Mouse (Mus musculus) layer of hippocampus, adult 8-10 months (tissue): Measurements from ENCODE around the gene Hgd. TPM values are rescaled to one million over a fixed set of nuclear protein-coding genes. Genes with fewer than 3 reads are reported as not detected.
"Not testable (repeated sequence)": the region's sequence is repeated elsewhere in the genome, so short reads cannot be mapped to it uniquely, and the experiment has no call there.

Experiments used
- DNase-seq, 2 experiments: peaks; one replicate each; pipeline ENCODE4 v3.0.0; 2022; ENCODE audit warnings: low spot score in 2 of 2
- total RNA-seq, 4 experiments: library from RNA; stranded (reverse); gene quantifications; 2 replicates each; pipeline ENCODE4 v1.2.4; 2022

Hgd gene
- total RNA-seq, 4 experiments from 2014 or later, result 0.47 TPM; not detected in 3

DNA sequence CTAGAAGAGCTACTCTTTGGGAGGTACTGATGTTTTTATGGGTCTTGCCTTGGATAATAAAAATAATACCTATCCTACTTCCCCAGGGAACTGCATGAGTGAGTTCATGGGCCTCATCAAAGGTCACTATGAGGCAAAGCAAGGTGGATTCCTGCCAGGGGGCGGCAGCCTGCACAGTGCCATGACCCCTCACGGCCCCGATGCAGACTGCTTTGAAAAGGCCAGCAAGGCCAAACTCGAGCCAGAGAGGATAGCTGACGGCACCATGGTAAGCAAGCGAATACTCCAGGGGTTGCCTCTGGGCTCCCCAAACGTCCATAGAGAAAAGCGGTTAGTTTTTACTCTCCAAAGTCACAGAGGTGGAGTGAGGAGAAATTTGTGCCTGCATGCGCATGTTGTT, 48.4 kb downstream of the Hgd start:
- no peak for DNase-seq

- no peak for DNase-seq
Measured at GRCm38 (mm10) chr16:37629011-37629410, 49.1 kb downstream of the Hgd start.

DNA sequence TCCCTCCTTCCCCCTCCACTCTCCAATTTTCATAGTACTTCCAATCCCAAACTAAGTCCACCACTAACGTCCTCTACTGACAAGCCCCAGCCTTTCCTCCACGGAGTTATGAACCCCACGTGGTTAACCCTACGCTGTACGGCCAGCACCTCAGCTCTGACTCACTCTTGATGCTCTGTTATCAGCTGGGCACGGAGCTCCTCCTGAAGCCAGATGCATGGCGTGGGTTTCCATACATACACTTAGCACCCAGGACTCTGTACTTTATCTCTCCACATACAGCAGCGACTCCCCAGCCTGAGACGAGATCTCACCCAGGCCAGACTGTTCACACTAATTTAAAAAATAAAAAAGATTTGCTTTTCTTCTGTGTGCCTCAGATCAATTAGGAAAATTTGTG, 54.6 kb downstream of the Hgd start:
- no peak for DNase-seq

DNA sequence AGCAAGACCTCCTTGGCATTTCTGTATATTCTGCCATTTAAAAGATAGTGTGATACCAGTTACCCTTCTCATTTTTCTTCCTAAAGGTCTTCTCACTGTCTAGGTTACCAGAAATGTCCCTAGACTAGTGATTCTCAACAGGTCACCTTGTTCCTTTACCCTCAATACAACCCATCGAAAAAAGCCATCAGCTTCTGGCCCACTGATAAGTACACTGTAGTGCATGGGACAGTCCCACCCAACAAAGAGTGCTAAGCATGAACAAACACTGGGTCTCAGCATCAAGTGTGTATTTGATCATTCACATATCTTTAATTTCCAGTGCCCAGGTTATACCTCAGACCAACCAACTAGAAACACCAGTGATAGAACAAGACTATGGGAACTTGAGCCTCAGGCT, 55.1 kb downstream of the Hgd start:
- DNase-seq, result no peak

DNA sequence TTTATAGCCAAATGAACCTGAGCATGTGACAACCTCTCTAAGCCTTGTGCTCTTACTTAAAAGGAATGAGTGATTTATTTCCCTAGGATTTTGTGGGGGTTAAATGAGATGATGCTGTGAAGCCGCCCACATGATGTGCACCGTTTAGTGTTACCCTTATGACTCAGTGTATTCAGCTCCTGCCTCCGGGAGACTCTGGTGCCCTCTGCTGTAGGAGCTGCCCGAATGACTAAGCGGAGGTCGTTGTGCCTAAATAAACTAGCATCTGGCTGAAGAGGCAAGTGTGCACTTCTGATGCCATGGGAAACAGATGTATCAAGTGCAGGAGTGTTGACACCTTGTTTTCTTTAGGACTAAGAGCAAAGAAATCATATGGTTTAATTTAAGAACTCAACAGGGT, 56.2 kb downstream of the Hgd start:
- DNase-seq, result no peak

DNA sequence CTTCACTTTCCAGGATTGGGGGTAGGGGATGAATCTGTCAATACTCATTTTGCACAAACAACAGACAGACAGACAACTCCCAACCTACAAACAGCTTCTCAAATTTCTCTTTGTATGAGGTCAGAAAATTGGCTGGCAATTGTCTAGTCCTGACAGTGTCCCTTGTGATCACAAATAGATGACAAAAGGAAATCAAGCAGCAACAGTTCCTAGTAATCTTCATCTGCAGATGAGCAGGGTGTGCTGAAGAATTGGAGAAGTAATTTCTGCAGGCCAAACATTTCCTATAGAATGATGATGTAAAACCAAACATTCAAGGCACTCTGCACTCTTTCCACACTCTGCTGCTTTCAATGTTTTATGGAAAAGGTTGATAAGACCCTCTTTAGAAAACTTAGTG, 57.8 kb downstream of the Hgd start:
- DNase-seq, result no peak

GRCm38 (mm10) chr16:37640522-37640921, 60.6 kb downstream of the Hgd start:
- DNase-seq, result not testable (repeated sequence)

GRCm38 (mm10) chr16:37644486-37644885, 64.5 kb downstream of the Hgd start:
- DNase-seq, result no peak

- no peak for DNase-seq
Measured at GRCm38 (mm10) chr16:37645211-37645610, 65.3 kb downstream of the Hgd start.

DNA sequence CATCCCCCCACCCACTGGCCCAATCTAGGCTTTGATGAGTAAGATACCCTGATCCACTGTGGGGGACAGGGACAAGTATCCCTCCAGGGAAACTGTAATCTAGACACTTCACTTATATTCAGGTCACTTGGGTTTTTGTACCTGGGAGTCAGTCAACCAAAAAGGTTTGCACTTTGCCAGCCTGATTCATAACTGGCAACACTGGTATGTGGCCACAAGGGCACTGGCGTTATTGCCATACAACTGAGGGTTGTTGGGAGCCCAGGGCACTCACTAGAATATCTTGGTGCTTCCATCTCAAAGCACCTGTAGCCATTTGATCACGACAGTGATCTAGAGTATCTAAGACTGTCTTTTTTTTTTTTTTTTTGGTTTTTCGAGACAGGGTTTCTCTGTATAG, 65.8 kb downstream of the Hgd start:
- DNase-seq, result no peak

- DNase-seq, result no peak
Measured at GRCm38 (mm10) chr16:37647067-37647466, 67.1 kb downstream of the Hgd start.

DNA sequence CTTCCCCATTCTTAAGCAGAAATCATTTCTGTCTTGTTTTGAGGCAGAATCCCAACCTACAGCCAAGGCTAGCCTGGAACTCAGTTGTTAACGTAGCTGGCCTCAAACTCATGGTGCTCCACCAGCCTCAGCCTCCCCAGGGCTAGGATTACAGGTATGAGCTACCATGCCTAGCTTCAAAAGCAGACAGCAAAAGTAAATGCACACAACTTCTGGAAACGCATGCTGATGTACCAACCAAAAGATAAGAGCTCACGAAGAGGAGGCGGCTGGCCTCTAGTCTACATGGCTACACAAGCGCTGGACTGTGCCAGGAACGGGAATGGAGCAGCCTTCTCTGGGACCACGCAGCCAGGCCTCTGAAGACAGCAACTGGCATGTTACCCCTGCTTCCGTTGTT, 68.0 kb downstream of the Hgd start:
- DNase-seq, result no peak

GRCm38 (mm10) chr16:37649068-37649467, 69.1 kb downstream of the Hgd start:
- no peak for DNase-seq

GRCm38 (mm10) chr16:37651467-37651866, 71.5 kb downstream of the Hgd start:
- no peak for DNase-seq

GRCm38 (mm10) chr16:37652654-37653053, 72.7 kb downstream of the Hgd start:
- no peak for DNase-seq

- DNase-seq, result no peak
Measured at GRCm38 (mm10) chr16:37653058-37653457, 73.1 kb downstream of the Hgd start.

DNA sequence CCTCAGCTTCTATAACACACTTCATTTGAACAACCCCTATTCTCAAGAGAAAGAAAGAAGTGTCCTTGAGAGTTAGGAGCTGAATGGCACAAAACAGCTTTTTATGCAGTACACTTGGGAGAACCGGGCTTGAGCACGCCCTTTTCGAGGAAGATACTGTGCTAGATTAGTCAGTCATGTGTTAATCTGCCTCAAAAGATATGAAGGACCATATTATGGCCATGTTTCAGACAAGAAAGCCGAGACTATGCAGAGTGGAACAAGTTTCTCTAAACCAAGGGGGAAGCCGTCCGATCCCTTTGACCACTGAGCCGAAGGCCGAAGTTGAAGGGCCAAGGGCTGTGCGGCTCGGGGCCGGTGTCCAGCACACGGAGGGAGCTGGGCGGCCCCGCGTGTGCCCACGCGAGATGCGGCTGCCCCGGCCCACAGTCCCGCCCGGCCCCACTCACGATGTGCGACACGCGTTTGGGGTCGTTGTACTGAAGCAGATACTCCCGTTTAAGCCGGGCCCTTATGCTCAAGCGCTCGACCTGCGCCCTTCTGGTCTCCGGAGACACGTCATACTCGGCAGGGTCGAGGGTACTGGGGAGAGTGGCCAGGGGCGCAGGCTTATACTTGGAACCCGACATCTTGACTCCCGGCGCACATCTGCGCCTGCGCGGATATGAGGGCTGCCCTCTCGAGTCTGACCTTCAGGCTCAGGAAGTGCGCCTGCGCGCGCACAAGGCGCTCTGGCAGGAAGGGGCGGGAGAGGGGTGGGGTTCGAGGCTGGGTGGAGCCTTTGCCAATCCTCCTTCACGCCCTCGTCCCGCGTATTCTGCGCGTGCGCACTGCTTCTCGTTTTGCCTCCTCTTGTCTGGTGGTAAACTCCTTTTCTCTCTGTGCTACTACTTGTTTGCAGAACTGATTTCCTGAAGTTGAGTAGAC, 74.0 kb downstream of the Hgd start, which contains the start of gene Ndufb4:
Gene Ndufb4 (minus strand): TSS at position 723 of the 927 bp plus-strand sequence.
- peak; percentile 95 to 96 for DNase-seq

DNA sequence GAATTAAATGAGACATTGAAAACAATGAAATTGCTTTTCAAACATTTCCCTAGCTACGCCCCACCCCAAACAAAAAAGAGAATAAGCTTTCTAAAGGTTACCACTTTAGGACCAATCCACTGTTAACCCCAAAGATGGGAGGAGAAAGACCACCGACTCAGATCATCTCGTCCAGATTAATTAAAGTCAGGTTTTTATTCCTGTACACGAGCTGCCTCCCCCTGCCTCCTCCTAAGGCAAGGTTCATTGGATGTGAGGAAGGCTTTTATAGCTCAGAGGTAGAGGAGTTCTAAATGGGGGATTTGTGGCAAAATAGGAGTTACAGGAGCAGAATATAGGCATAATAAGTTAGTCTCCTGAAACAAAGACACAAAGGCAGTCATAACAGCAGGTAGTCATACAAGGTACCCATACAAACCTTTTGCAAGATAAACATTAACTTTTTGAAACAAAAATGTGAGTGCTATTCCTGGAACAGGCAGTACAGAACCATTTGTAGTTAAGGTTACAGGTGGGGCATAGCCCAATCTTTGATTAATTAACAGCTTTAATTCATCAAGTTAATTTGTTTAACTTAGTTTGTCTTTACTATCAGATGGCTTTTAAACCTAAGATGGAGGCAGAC, 75.0 kb downstream of the Hgd start:
- no peak for DNase-seq

DNA sequence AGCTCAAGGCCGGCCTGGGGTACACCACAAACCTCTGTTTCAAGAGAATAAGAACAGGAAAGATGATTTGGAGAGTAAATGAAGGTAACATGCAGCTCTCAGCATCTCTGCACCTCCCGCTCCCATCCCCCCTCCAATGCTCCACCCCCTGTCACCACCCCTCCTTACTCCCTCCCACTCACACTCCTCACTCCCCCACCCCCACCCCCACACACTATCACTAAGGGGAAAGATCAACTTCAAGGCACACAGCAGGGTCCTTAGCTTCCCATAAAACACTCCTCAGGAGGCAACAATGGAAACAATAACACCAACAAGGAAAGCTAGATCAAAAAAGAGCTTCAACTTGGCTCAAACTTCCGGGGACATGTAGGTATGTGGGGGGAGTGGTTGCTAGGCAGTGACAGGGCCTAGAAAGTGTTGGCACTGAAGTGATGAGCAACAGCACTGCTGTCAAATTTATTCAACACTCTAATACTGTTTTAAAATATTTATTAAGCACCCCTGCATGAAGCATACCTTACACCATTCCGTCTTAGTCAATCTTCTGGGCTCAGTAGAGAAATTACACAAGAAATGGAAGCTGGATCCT, 75.9 kb downstream of the Hgd start:
- no peak for DNase-seq

GRCm38 (mm10) chr16:37656796-37657195, 76.8 kb downstream of the Hgd start:
- DNase-seq, result no peak

DNA sequence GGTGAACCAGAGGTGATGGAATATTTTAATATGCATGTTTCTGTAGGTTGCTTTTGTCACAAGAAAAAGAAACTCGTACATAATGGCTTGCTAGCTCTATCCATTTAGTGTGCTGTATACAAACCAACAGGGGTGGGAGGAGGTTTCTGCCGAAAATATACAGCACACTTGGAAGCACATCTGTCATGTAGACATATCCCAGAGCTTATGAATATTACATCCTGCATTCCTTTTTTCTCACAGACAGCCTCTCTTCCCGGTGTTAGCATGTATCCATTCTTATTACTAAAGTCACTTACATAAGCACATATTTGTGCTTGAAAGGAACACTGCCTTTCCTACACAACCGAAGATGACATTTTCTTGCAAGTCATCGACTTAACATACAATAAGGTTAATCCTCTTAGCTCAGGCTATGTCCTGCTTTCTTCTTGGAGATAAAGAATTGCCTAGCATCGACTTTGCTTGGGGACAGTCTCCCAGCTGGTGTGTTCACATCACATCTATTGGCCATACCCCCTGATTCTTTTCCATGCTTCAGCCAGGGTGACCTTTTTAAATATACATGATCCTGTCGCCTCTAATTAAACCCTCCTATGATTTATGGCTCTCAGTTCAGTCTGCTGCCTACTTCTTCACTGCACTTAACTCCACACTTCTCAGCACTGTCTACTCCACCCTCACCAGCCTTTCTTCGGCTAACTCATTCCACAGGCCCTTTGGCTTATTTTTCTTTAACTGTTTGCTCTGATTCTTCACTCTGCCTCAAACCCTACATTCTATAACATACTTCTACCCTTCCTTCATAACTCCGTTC, 83.9 kb downstream of the Hgd start:
- DNase-seq, result no peak
